Mouse (Mus musculus) induced T-regulatory cell, adult 2 months (primary cell): ENCODE results near the gene 1810013L24Rik.
A peak's percentile ranks its signal among the peaks of the same experiment; 100 is the strongest.
"Not testable (repeated sequence)": the region's sequence is repeated elsewhere in the genome, so short reads cannot be mapped to it uniquely, and the experiment has no call there.

Source experiments
- DNase-seq: peaks from one replicate; pipeline ENCODE4 v3.0.0-alpha.2; 2012; ENCODE audit warnings: low read depth

The 1810013L24Rik gene

GRCm38 (mm10) chr16:8836876-8837275, 7.0 kb downstream of the 1810013L24Rik start:
- DNase-seq, result no peak

- no peak for DNase-seq
These were observed 7.7 kb downstream of the 1810013L24Rik start for GRCm38 (mm10) chr16:8837595-8837994.

GRCm38 (mm10) chr16:8838921-8839320, 9.0 kb downstream of the 1810013L24Rik start:
- DNase-seq, result no peak

GRCm38 (mm10) chr16:8840557-8840956, 10.7 kb downstream of the 1810013L24Rik start:
- DNase-seq, result peak; percentile 67

- DNase-seq, result peak; percentile 55
These were observed 13.1 kb downstream of the 1810013L24Rik start for GRCm38 (mm10) chr16:8842962-8843361.

GRCm38 (mm10) chr16:8843580-8844175, 13.8 kb downstream of the 1810013L24Rik start:
- no peak for DNase-seq

GRCm38 (mm10) chr16:8845986-8846385, 16.1 kb downstream of the 1810013L24Rik start:
- DNase-seq, result no peak

- no peak for DNase-seq
These were observed 18.6 kb downstream of the 1810013L24Rik start for GRCm38 (mm10) chr16:8848309-8849068.

GRCm38 (mm10) chr16:8849929-8850328, 20.0 kb downstream of the 1810013L24Rik start:
- DNase-seq, result no peak

- no peak for DNase-seq
These were observed 25.2 kb downstream of the 1810013L24Rik start for GRCm38 (mm10) chr16:8855143-8855542.

GRCm38 (mm10) chr16:8856820-8857219, 26.9 kb downstream of the 1810013L24Rik start:
- DNase-seq, result peak; percentile 6

- no peak for DNase-seq
These were observed 32.6 kb downstream of the 1810013L24Rik start for GRCm38 (mm10) chr16:8862336-8862987.

GRCm38 (mm10) chr16:8864223-8864631, 34.3 kb downstream of the 1810013L24Rik start:
- DNase-seq, result no peak

GRCm38 (mm10) chr16:8867406-8867955, 37.6 kb downstream of the 1810013L24Rik start:
- no peak for DNase-seq

GRCm38 (mm10) chr16:8868506-8868905, 38.6 kb downstream of the 1810013L24Rik start:
- no peak for DNase-seq

- peak; percentile 82 for DNase-seq
These were observed 39.8 kb downstream of the 1810013L24Rik start for GRCm38 (mm10) chr16:8869715-8870114.

- DNase-seq, result no peak
These were observed 41.5 kb downstream of the 1810013L24Rik start for GRCm38 (mm10) chr16:8871376-8871775.

- no peak for DNase-seq
These were observed 42.1 kb downstream of the 1810013L24Rik start for GRCm38 (mm10) chr16:8872019-8872418.

GRCm38 (mm10) chr16:8872486-8872885, 42.6 kb downstream of the 1810013L24Rik start:
- no peak for DNase-seq

GRCm38 (mm10) chr16:8880076-8880475, 50.2 kb downstream of the 1810013L24Rik start:
- DNase-seq, result no peak

GRCm38 (mm10) chr16:8883674-8884241, 53.9 kb downstream of the 1810013L24Rik start:
- peak; percentile 83 for DNase-seq

- not testable (repeated sequence) for DNase-seq
These were observed 64.3 kb downstream of the 1810013L24Rik start for GRCm38 (mm10) chr16:8894214-8894613.
